Mouse (Mus musculus) intestine, embryonic 15.5 days (tissue): ENCODE measurements at regions not wholly inside any gene's neighbourhood (a gene's known extent, or its start where the extent isn't known, plus 50 kb on each side); places are given as distances from the start of the nearest gene placed in this dataset.
"Not testable (repeated sequence)": the region's sequence is repeated elsewhere in the genome, so short reads cannot be mapped to it uniquely, and the experiment has no call there.

Source experiments
- ATAC-seq: fragments of 200-750 bp; cut with Nextera tagmentation; 2 replicates; pipeline ENCODE4 v1.8.0; 2017; ENCODE audit warnings: moderate TSS enrichment, moderate library complexity
- H3K27ac ChIP-seq: fragments of 300-500 bp; sonication (generic); 2 replicates; pipeline ENCODE4 v1.5.1; 2015; ENCODE audit warnings: mild to moderate bottlenecking, inconsistent platforms
- H3K27me3 ChIP-seq: fragments of 300-500 bp; sonication (generic); replicated peaks from 2 replicates; pipeline ENCODE4 v1.6.1; 2015; ENCODE audit warnings: inconsistent platforms
- H3K36me3 ChIP-seq: fragments of 300-500 bp; sonication (generic); 2 replicates; pipeline ENCODE4 v1.6.1; 2015; ENCODE audit warnings: inconsistent platforms
- H3K4me1 ChIP-seq: fragments of 300-500 bp; sonication (generic); replicated peaks from 2 replicates; pipeline ENCODE4 v1.6.1; 2015; ENCODE audit warnings: inconsistent platforms
- H3K4me2 ChIP-seq: fragments of 300-500 bp; sonication (generic); replicated peaks from 2 replicates; pipeline ENCODE4 v1.6.1; 2015; ENCODE audit warnings: mild to moderate bottlenecking, inconsistent platforms
- H3K4me3 ChIP-seq: fragments of 300-500 bp; sonication (generic); replicated peaks from 2 replicates; pipeline ENCODE4 v1.5.1; 2015; ENCODE audit warnings: inconsistent platforms
- H3K9ac ChIP-seq: fragments of 300-500 bp; sonication (generic); 2 replicates; pipeline ENCODE4 v1.6.1; 2015; ENCODE audit warnings: inconsistent platforms
- H3K9me3 ChIP-seq: fragments of 300-500 bp; sonication (generic); 2 replicates; pipeline ENCODE4 v1.6.1; 2016; ENCODE audit warnings: inconsistent platforms
- WGBS: fragments of 180-500 bp; shearing (Covaris S2); methylation state at CpG from one replicate; pipeline ENCODE4 v1.1.7; 2015; 5-methylcytosine and 5-hydroxymethylcytosine counted together

DNA sequence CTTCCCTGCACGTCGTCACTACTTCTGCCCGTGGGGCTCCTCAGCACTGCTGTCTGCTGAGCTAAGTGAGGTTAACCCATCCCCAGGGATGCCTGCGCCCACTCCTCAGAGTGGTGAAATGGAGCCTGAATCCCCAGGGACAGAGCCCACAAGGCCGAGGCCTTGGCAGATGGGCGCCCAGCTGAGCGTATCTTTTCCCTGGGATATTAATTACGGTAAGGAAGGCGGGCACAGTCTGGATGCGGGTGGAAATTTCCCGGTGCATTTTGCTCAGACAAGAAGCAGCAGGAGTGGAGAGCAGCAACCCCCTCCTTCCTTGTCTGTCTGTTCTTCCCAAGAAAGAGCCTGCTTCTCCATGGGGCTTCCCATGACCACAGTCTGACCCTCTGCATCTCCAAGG, 408.7 kb downstream of the Ptpru start:
- H3K27ac ChIP-seq, result no peak overlapping the region
- H3K27me3 ChIP-seq, result no peaks in the 10 kb centered on the region
- no peaks in the 10 kb centered on the region for H3K36me3 ChIP-seq
- H3K4me1 ChIP-seq, result no peaks in the 10 kb centered on the region
- no peak overlapping the region for H3K4me3 ChIP-seq
- 62% methylated on average over 11 of the region's 11 CpGs for WGBS
- no peak overlapping the region for H3K4me2 ChIP-seq
- H3K9me3 ChIP-seq, result no peaks in the 10 kb centered on the region
- no peak for ATAC-seq
- H3K9ac ChIP-seq, result no peak overlapping the region

DNA sequence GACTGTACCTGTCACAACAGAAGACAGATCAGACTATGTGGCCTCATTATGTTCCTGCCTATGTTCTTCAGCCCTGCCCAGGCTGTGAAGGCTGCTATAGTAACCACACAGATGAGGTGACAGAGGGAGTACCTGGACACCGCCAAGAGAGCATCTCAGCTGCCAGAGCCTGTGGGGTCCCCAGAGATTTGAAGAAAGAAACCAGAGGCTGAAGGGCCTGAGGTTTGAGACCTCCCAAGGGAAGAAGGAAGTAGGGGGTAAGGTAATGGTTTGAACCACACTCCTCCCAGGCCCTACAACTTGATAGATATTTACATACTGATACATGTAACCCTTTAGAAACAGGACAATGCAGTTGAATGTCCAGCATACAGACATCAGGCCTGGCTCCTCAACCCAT, 407.7 kb downstream of the Ptpru start:
- H3K27me3 ChIP-seq, result no peaks in the 10 kb centered on the region
- H3K9ac ChIP-seq, result no peak overlapping the region
- no peak for ATAC-seq
- H3K36me3 ChIP-seq, result no peaks in the 10 kb centered on the region
- no peaks in the 10 kb centered on the region for H3K4me1 ChIP-seq
- 87% methylated on average over 1 of the region's 1 CpGs for WGBS
- H3K9me3 ChIP-seq, result no peaks in the 10 kb centered on the region
- H3K4me2 ChIP-seq, result no peak overlapping the region
- H3K27ac ChIP-seq, result no peak overlapping the region
- no peak overlapping the region for H3K4me3 ChIP-seq

DNA sequence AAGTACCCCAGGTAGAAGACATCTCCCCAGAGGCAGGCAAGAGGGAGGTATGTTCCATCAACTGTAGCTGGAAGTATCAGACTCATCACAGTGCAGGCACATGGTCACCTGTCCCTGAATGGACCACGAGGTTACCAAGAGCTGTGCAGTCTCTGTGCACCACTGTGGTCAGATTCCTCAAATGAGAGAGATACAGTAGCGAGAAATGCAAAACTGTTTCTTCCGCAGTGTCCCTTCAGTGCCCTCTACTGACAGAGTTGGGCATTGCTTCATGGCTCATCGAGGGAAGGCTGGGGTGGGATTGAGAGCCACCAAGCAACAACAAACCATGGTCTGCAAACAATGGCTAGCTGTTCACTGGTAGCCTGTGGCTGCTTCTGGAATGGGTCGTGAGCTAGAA, 406.9 kb downstream of the Ptpru start:
- Histone ChIP-seq H3K36me3 (no peaks in the 10 kb centered on the region), H3K27ac (no peak overlapping the region), H3K9me3 (no peaks in the 10 kb centered on the region), H3K9ac (no peak overlapping the region), H3K4me1 (no peaks in the 10 kb centered on the region), H3K27me3 (no peaks in the 10 kb centered on the region), H3K4me2 (no peak overlapping the region), H3K4me3 (no peak overlapping the region)
- WGBS, result 6% methylated on average over 5 of the region's 5 CpGs
- no peak for ATAC-seq

DNA sequence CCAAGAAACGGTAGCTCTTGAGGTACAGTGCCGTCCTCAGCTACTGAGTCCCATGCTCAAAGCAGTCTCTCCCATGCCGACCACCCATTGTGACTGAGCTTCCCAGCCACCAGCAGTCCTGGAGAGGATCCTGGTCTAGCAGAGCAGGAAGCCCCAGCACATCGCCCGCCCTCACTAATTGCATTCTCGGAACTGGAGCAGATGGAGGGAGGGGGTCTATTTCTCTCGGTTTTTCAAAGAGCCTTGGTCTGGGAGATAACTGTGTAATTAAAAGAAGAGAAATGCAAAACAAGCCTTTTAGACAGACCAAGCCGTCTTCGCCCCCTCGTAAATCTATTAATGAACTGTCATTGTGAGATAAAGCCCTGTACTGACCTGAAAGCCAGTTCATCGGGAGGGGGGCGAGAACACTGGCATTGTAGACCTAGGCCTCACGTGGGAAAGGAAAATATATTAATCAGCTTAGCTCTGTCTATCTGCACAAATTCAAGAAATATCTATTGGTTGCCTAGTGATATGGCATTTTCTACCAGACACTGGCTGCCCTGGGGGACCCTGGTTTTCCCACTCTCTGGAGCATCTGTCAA, 405.4 kb downstream of the Ptpru start:
- Histone ChIP-seq H3K36me3 (no peaks in the 10 kb centered on the region), H3K9ac (no peak overlapping the region), H3K27me3 (no peaks in the 10 kb centered on the region), H3K27ac (no peak overlapping the region), H3K4me3 (no peak overlapping the region), H3K4me2 (no peak overlapping the region), H3K4me1 (no peaks in the 10 kb centered on the region), H3K9me3 (no peaks in the 10 kb centered on the region)
- WGBS, result 45% methylated on average over 13 of the region's 13 CpGs
- no peak for ATAC-seq

DNA sequence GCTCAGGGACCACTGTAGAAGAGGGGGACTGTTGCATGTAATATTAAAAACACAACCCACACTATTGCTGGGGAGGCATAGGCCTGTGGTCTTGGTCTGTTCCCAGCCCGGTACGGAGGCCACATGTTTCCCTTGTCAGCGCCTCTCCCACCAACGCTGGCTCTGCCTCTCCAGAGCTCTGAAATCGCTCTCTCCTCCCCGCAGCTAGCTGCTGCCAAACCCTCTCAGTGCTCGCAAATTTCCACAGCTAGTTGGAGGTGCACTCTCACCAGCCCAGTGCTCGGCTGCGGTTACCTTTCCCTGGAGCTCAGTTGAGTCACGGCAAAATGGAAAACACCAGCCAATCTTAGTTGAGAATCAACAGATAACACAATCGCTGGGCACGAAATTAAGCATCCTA, 402.9 kb downstream of the Ptpru start:
- no peaks in the 10 kb centered on the region for H3K9me3 ChIP-seq
- no peak overlapping the region for H3K9ac ChIP-seq
- no peak overlapping the region for H3K4me3 ChIP-seq
- H3K4me2 ChIP-seq, result no peak overlapping the region
- no peaks in the 10 kb centered on the region for H3K36me3 ChIP-seq
- no peak for ATAC-seq
- no peaks in the 10 kb centered on the region for H3K27me3 ChIP-seq
- H3K27ac ChIP-seq, result no peak overlapping the region
- no peaks in the 10 kb centered on the region for H3K4me1 ChIP-seq
- 80% methylated on average over 12 of the region's 12 CpGs for WGBS

DNA sequence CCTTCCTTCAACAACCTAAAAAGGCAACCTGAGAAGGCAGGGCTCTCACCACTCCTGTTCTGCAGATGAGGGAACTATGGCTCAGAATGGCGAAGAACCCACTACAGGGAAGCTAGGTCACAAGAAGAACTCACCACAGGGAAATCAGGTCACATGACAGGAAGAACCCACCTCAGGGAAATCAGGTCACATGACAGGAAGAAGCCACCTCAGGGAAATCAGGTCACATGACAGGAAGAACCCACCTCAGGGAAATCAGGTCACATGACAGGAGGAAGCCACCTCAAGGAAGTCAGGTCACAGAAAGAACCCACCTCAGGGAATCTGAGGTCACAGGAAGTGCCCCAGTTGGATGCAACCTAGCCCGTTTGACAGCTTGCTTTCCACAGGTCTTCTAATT, 399.7 kb downstream of the Ptpru start:
- Histone ChIP-seq H3K9me3 (no peaks in the 10 kb centered on the region), H3K4me2 (no peak overlapping the region), H3K27me3 (no peaks in the 10 kb centered on the region), H3K36me3 (no peaks in the 10 kb centered on the region), H3K9ac (no peak overlapping the region), H3K4me3 (no peak overlapping the region), H3K27ac (no peak overlapping the region), H3K4me1 (no peaks in the 10 kb centered on the region)
- WGBS, result 88% methylated on average over 2 of the region's 2 CpGs
- ATAC-seq, result no peak

DNA sequence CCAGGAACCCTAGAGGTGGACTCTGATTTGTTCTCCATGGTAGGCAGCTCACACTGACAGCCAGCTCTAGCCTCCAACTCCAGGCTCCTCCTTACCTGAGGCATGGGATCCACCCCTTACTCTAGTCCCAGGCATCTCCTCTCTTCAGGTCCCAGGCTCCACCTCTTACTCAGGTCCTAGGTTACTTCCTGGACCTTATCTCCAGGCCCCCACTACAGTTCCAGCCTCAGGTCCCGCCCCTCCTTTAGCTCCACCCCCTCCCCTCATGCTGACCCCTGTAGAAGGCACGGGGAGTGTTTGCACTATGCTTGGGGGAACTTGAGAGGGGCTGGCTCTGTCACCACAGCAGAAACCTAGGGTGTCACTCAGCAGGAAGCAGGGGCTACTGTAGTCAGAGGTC, 399.2 kb downstream of the Ptpru start:
- Histone ChIP-seq H3K9ac (no peak overlapping the region), H3K4me1 (no peaks in the 10 kb centered on the region), H3K4me2 (no peak overlapping the region), H3K27me3 (no peaks in the 10 kb centered on the region), H3K36me3 (no peaks in the 10 kb centered on the region), H3K4me3 (no peak overlapping the region), H3K9me3 (no peaks in the 10 kb centered on the region), H3K27ac (no peak overlapping the region)
- 12% methylated on average over 2 of the region's 2 CpGs for WGBS
- peak; percentile 36; the same call in 1 of the 2 replicates for ATAC-seq

DNA sequence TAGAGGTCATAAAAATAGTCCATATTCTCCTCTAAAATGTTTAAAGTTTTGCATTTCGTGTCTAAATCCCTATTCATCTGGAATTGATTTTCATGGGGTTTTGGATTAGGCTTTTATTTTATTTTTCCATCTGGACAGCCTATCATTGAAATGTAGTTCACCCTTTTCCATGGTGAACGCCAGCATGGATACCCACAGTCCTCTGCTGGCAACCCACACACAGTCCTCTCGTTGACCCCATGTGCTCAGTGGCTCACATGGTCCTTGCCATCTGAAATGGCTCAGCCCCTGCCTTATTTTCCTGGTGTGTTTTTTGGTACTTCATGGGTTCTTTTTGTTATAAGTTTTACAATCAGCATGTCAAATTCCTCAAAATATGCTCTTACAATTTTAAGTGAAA, 397.2 kb downstream of the Ptpru start:
- no peak overlapping the region for H3K9ac ChIP-seq
- 67% methylated on average over 3 of the region's 3 CpGs for WGBS
- H3K4me3 ChIP-seq, result no peak overlapping the region
- no peak for ATAC-seq
- no peaks in the 10 kb centered on the region for H3K9me3 ChIP-seq
- H3K27me3 ChIP-seq, result no peaks in the 10 kb centered on the region
- no peaks in the 10 kb centered on the region for H3K4me1 ChIP-seq
- no peak overlapping the region for H3K27ac ChIP-seq
- H3K36me3 ChIP-seq, result no peaks in the 10 kb centered on the region
- no peak overlapping the region for H3K4me2 ChIP-seq

DNA sequence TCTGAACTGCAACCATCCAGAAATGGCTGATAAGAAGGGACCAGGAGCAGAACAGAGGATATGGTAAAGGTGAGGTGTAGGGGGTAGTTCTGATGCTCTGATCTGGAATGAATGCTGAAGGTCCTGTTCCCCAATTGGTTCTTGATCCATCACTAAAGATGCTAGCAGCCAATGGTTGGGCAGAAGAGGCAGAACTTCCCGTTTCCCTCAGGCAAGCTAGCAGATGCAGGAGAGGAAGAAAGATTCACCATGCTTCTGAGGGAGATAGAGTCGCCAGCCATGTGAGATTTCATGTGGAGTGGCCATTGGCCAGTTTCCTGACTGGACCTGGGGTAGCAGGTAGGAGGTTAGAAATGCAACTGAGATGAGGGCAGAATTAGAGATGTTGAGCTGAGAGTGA, 394.6 kb downstream of the Ptpru start:
- ATAC-seq, result no peak
- Histone ChIP-seq H3K27ac (no peak overlapping the region), H3K4me1 (no peaks in the 10 kb centered on the region), H3K36me3 (no peaks in the 10 kb centered on the region), H3K9me3 (no peaks in the 10 kb centered on the region), H3K4me2 (no peak overlapping the region), H3K27me3 (no peaks in the 10 kb centered on the region), H3K4me3 (no peak overlapping the region), H3K9ac (no peak overlapping the region)
- WGBS, result 71% methylated on average over 2 of the region's 2 CpGs

DNA sequence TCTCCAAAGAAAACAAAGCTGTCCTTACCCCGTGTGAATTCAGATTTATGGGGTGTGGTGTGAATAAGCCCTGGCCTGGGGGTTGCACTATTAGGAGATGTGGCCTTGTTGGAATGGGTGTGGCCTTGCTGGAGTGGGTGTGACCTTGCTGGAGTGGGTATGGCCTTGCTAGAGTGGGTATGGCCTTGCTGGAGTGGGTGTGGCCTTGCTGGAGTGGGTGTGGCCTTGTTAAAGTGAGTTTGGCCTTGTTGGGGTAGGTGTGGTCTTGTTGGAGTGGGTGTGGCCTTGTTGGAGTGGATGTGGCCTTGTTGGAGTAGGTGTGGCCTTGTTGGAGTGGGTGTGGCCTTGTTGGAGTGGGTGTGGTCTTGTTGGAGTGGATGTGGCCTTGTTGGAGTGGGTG, 387.8 kb downstream of the Ptpru start:
- not testable (repeated sequence) for H3K4me2 ChIP-seq, H3K9ac ChIP-seq, H3K4me1 ChIP-seq, H3K36me3 ChIP-seq, ATAC-seq, H3K27ac ChIP-seq, H3K4me3 ChIP-seq, H3K9me3 ChIP-seq, H3K27me3 ChIP-seq
- 61% methylated on average over 1 of the region's 1 CpGs for WGBS

DNA sequence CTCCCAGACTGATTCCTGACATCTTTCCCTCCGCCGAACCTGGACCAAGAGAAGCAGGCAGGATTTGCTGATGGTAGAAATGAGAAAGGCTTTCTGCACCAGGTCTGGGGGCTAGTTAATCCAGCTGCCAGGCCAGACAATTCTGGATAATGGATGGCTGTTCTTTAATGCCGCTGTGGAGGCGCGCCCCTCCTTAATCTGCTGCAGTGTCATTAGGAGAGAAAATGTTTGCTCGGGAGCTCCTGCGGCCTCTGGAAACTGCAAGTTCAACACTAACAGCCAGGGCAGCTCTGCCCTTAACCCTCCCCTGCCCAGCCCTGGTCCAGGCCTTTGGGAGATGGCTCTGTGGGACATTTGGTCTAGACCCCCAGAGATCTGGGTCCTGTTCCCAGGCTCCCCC, 380.5 kb downstream of the Ptpru start:
- Histone ChIP-seq H3K9me3 (no peaks in the 10 kb centered on the region), H3K27me3 (no peaks in the 10 kb centered on the region), H3K4me1 (peaks cover 9% of the 10 kb centered on the region; the same call in 1 of the 2 replicates), H3K4me3 (no peak overlapping the region), H3K36me3 (no peaks in the 10 kb centered on the region), H3K9ac (no peak overlapping the region), H3K27ac (no peak overlapping the region), H3K4me2 (no peak overlapping the region)
- 12% methylated on average over 7 of the region's 7 CpGs for WGBS
- no peak for ATAC-seq

DNA sequence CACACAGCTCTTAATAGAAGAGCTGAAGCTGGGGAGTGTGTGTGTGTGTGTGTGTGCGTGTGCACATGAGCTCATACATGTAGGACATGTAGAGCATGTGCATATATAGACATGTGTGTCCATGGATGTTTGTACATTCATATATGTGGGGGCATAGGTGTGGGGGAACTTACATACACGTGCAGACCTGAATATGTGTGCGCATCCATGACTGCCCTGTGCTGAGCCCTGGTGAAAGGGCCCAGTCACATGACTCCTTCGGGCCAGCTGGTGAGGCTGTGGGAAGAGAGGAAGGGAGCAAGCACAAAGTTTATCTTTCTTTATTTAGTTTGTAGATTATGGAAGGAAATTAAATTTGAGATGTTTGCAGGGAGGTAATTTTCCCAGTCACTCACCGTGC, 378.3 kb downstream of the Ptpru start:
- H3K9ac ChIP-seq, result no peak overlapping the region
- no peaks in the 10 kb centered on the region for H3K36me3 ChIP-seq
- no peak overlapping the region for H3K27ac ChIP-seq
- H3K9me3 ChIP-seq, result no peaks in the 10 kb centered on the region
- WGBS, result 56% methylated on average over 5 of the region's 5 CpGs
- no peak overlapping the region for H3K4me3 ChIP-seq
- no peaks in the 10 kb centered on the region for H3K27me3 ChIP-seq
- H3K4me2 ChIP-seq, result no peak overlapping the region
- ATAC-seq, result no peak
- H3K4me1 ChIP-seq, result peaks cover 9% of the 10 kb centered on the region; the same call in 1 of the 2 replicates

DNA sequence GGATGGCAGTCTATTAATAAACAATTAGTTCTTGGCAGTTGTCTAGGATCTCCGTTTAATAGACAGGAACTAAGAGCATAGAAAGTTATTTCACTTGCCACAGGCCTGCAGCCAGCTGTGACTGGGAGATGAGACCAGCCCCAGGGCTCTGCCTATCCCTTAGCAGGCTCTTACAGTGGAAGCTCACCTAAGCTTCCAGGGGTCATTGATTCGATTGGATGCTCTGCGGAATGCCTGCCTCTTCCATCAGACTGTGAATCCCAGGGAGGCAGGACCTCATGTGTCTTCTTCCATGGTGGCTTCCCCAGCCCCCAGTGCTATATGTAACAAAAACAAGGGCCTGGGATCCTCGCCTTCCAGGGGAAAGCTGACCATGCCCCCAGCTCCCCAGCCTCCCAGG, 376.8 kb downstream of the Ptpru start:
- H3K36me3 ChIP-seq, result no peaks in the 10 kb centered on the region
- no peak overlapping the region for H3K9ac ChIP-seq
- no peak overlapping the region for H3K4me3 ChIP-seq
- H3K27ac ChIP-seq, result no peak overlapping the region
- H3K9me3 ChIP-seq, result no peaks in the 10 kb centered on the region
- peaks cover 9% of the 10 kb centered on the region; the same call in 1 of the 2 replicates for H3K4me1 ChIP-seq
- no peak for ATAC-seq
- WGBS, result 48% methylated on average over 4 of the region's 4 CpGs
- no peak overlapping the region for H3K4me2 ChIP-seq
- H3K27me3 ChIP-seq, result no peaks in the 10 kb centered on the region
